ENCODE assay signal across 9 mouse cellular contexts in genomic region chr8:124758544-124758943, GRCm38 (mm10). TPM values are rescaled to one million over a fixed set of nuclear protein-coding genes. Genes with fewer than 3 reads are reported as not detected.
DNase-seq lines count a peak whose midpoint lies in the region; ATAC-seq and TF ChIP-seq lines count a peak whose summit lies in the region.
"Had no signal": no experiment of that assay in that cellular context is flagged by ENCODE, and none has a peak within 500 bp of the region (broad histone marks: within the 10 kb centered on the region; RNA-seq: fewer than 3 reads in every experiment).

No protein-coding gene starts in this region.

- H3K9me3 ChIP-seq in MEL (replicated peaks; ENCODE audit: insufficient read depth, low read length) = no peaks in the 10 kb centered on the region
- no peaks in the 10 kb centered on the region for H3K9me3 ChIP-seq in midbrain, embryonic 13.5 days
- H3K9me3 ChIP-seq in forebrain, embryonic 12.5 days = no peaks in the 10 kb centered on the region
- H3K9me3 ChIP-seq: embryonic facial prominence, embryonic 15.5 days; limb, embryonic 13.5 days had no signal

- no peak for TF ChIP-seq POLR2A in MEL (IDR thresholded peaks at IDR 0.05; ENCODE audit: control insufficient read depth in 1 of 2, insufficient read depth in 1 of 2, low read depth in 1 of 2, low read length in 2 of 2, poor library complexity in 1 of 2)

- H3K27me3 ChIP-seq in MEL (ENCODE audit: control insufficient read depth in 1 of 2, insufficient read depth in 2 of 2, low read length in 2 of 2) = peaks cover 0 to 5% of the 10 kb centered on the region in 2 experiments; a peak in 2 of 4 replicates
- H3K27me3 ChIP-seq in midbrain, embryonic 13.5 days = peaks cover 16% of the 10 kb centered on the region
- H3K27me3 ChIP-seq in forebrain, embryonic 12.5 days = peaks cover 21% of the 10 kb centered on the region

- H3K79me2 ChIP-seq in MEL (ENCODE audit: control insufficient read depth, insufficient read depth, low read length, poor library complexity) = no peaks in the 10 kb centered on the region

- H3K36me3 ChIP-seq in MEL (ENCODE audit: control insufficient read depth in 1 of 2, insufficient read depth in 2 of 2, low read length in 2 of 2) = no peaks in the 10 kb centered on the region; a peak in 1 of 4 replicates
- H3K36me3 ChIP-seq in midbrain, embryonic 13.5 days = no peaks in the 10 kb centered on the region
- no peaks in the 10 kb centered on the region for H3K36me3 ChIP-seq in forebrain, embryonic 12.5 days (replicated peaks)
- H3K36me3 ChIP-seq: embryonic facial prominence, embryonic 15.5 days; limb, embryonic 13.5 days had no signal

- peaks cover 0 to 2% of the 10 kb centered on the region in 2 experiments; a peak in 3 of 4 replicates for H3K4me1 ChIP-seq in MEL (ENCODE audit: control insufficient read depth in 1 of 2, insufficient read depth in 2 of 2, low read length in 2 of 2)
- H3K4me1 ChIP-seq in midbrain, embryonic 13.5 days (replicated peaks) = peaks cover 4% of the 10 kb centered on the region
- peaks cover 5% of the 10 kb centered on the region for H3K4me1 ChIP-seq in forebrain, embryonic 12.5 days
- H3K4me1 ChIP-seq: embryonic facial prominence, embryonic 15.5 days; limb, embryonic 13.5 days had no signal

- ATAC-seq in midbrain, embryonic 13.5 days = no peak
- ATAC-seq in forebrain, embryonic 12.5 days (ENCODE audit: low FRiP score) = no peak

- 54% methylated on average over 3 of the region's 3 CpGs for WGBS in midbrain, embryonic 13.5 days
- WGBS in forebrain, embryonic 12.5 days = 55% methylated on average over 3 of the region's 3 CpGs

- H3K27ac ChIP-seq in MEL (ENCODE audit: control insufficient read depth, low read depth, low read length) = no peak overlapping the region
- H3K27ac ChIP-seq in midbrain, embryonic 13.5 days = no peak overlapping the region
- H3K27ac ChIP-seq in forebrain, embryonic 12.5 days = no peak overlapping the region
- H3K27ac ChIP-seq: embryonic facial prominence, embryonic 15.5 days; limb, embryonic 13.5 days had no signal

- H3K4me2 ChIP-seq in midbrain, embryonic 13.5 days (replicated peaks) = no peak overlapping the region
- no peak overlapping the region for H3K4me2 ChIP-seq in forebrain, embryonic 12.5 days
- H3K4me2 ChIP-seq: embryonic facial prominence, embryonic 15.5 days; limb, embryonic 13.5 days had no signal

- peak; percentile 48 to 53 for DNase-seq in layer of hippocampus, postnatal 10 days (ENCODE audit: low spot score in 2 of 2)
- no peak for DNase-seq in layer of hippocampus, adult 18-20 months (ENCODE audit: low spot score in 2 of 2)
- DNase-seq in MEL (ENCODE audit: low read depth, low spot score) = peak; percentile 64
- peak; percentile 8 for DNase-seq in c-Kit-positive CD71-positive TER-119-positive erythroid progenitor cells, embryonic 14.5 days (ENCODE audit: low spot score)
- DNase-seq in retina, postnatal 1 day = peak; percentile 53

- peak; percentile 56 for TF ChIP-seq RAD21 in MEL (IDR thresholded peaks at IDR 0.05; ENCODE audit: low read depth, low read length)

- TF ChIP-seq CTCF in MEL (IDR thresholded peaks at IDR 0.05 in 2 of 3, conservative IDR thresholded peaks at IDR 0.05 in 1 of 3; ENCODE audit: control insufficient read depth in 1 of 3, insufficient read depth in 1 of 3, low read depth in 2 of 3, low read length in 3 of 3, poor library complexity in 1 of 3, severe bottlenecking in 1 of 3) = peak; percentile 70 to 78 (median 76)

- no peak for TF ChIP-seq EP300 in MEL (IDR thresholded peaks at IDR 0.05; ENCODE audit: low read depth in 1 of 2, low read length in 2 of 2)

- H3K4me3 ChIP-seq in MEL (ENCODE audit: control insufficient read depth in 1 of 2, insufficient read depth in 1 of 2, low read depth in 2 of 2, low read length in 2 of 2) = no peak overlapping the region
- H3K4me3 ChIP-seq in midbrain, embryonic 13.5 days (replicated peaks) = no peak overlapping the region
- no peak overlapping the region for H3K4me3 ChIP-seq in forebrain, embryonic 12.5 days (replicated peaks)
- H3K4me3 ChIP-seq: embryonic facial prominence, embryonic 15.5 days; limb, embryonic 13.5 days had no signal

- H3K9ac ChIP-seq in MEL (ENCODE audit: control insufficient read depth, low read depth, low read length, poor library complexity, severe bottlenecking) = no peak overlapping the region
- H3K9ac ChIP-seq in midbrain, embryonic 13.5 days (replicated peaks) = no peak overlapping the region
- no peak overlapping the region for H3K9ac ChIP-seq in forebrain, embryonic 12.5 days
- H3K9ac ChIP-seq: embryonic facial prominence, embryonic 15.5 days; limb, embryonic 13.5 days had no signal

TF ChIP-seq in MEL, 35 proteins besides CTCF, POLR2A, EP300 and RAD21:
- TF ChIP-seq ZC3H11A (IDR thresholded peaks at IDR 0.05; ENCODE audit: low read depth, low read length) (peak; percentile 19; the same call in 1 of the 2 replicates), TAL1 (IDR thresholded peaks at IDR 0.05; ENCODE audit: low read length) (no peak), SMC3 (IDR thresholded peaks at IDR 0.05; ENCODE audit: low read depth, low read length) (peak; percentile 73), UBTF (IDR thresholded peaks at IDR 0.05; ENCODE audit: borderline replicate concordance, insufficient read depth, low read depth, low read length) (no peak), NRF1 (IDR thresholded peaks at IDR 0.05; ENCODE audit: insufficient read depth, low read depth, low read length, poor library complexity, severe bottlenecking) (no peak), ZNF384 (IDR thresholded peaks at IDR 0.05; ENCODE audit: low read depth, low read length) (no peak), MAX (IDR thresholded peaks at IDR 0.05; ENCODE audit: low read length) (no peak), CHD2 (IDR thresholded peaks at IDR 0.05; ENCODE audit: low read length) (no peak), BHLHE40 (IDR thresholded peaks at IDR 0.05; ENCODE audit: borderline replicate concordance, low read depth, low read length) (no peak), KAT2A (conservative IDR thresholded peaks at IDR 0.05; ENCODE audit: low read depth, low read length) (no peak)

RNA-seq across cellular contexts. Expression of gene Fam89a, which starts 6.9 kb away (rescaled TPM):
- under 1 TPM; 0.25 to 0.37 TPM for total RNA-seq in layer of hippocampus, postnatal 10 days (2021)
- 1 to 10 TPM; 1.0 to 1.1 TPM for total RNA-seq in layer of hippocampus, adult 18-20 months (2021)
- 0.31 and 0.33 TPM in 2 replicates for total RNA-seq in MEL (2012; rRNA removed)
- 1 to 10 TPM in 1 of 2 experiments, not detected in 1; 1.8 TPM for polyA plus RNA-seq in MEL (2012; ENCODE audit: insufficient read depth in 1 of 2, insufficient read length in 2 of 2, low read depth in 1 of 2, low replicate concordance in 2 of 2, missing spikeins in 1 of 2)
- polyA plus RNA-seq in midbrain, embryonic 13.5 days (2015; fragmentation: Nextera tagmentation; extraction: Ambion mirVana) = 0.40 and 0.43 TPM in 2 replicates
- 0.79 and 0.97 TPM in 2 replicates for polyA plus RNA-seq in forebrain, embryonic 12.5 days (2016; fragmentation: Nextera tagmentation; extraction: Ambion mirVana)

RNA-seq across cellular contexts. Expression of gene Trim67, which starts 34.3 kb away (rescaled TPM):
- total RNA-seq in layer of hippocampus, postnatal 10 days (2021) = 10 to 100 TPM; 49.8 to 53.1 TPM
- 1 to 10 TPM; 1.2 to 1.7 TPM for total RNA-seq in layer of hippocampus, adult 18-20 months (2021)
- total RNA-seq in MEL (2012; rRNA removed) = not detected in 2 replicates
- polyA plus RNA-seq in MEL (2012; ENCODE audit: insufficient read depth in 1 of 2, insufficient read length in 2 of 2, low read depth in 1 of 2, low replicate concordance in 2 of 2, missing spikeins in 1 of 2) = under 1 TPM in 1 of 2 experiments, not detected in 1; 0.06 TPM
- 16.8 and 17.6 TPM in 2 replicates for polyA plus RNA-seq in midbrain, embryonic 13.5 days (2015; fragmentation: Nextera tagmentation; extraction: Ambion mirVana)
- polyA plus RNA-seq in forebrain, embryonic 12.5 days (2016; fragmentation: Nextera tagmentation; extraction: Ambion mirVana) = 6.1 and 6.4 TPM in 2 replicates

RNA-seq across cellular contexts. Expression of gene Arv1, which starts 36.6 kb away (rescaled TPM):
- 10 to 100 TPM; 15.6 to 20.2 TPM for total RNA-seq in layer of hippocampus, postnatal 10 days (2021)
- total RNA-seq in layer of hippocampus, adult 18-20 months (2021) = 10 to 100 TPM; 12.0 to 12.8 TPM
- total RNA-seq in MEL (2012; rRNA removed) = 11.3 and 11.9 TPM in 2 replicates
- 10 to 100 TPM in 1 of 2 experiments, not detected in 1; 24.1 TPM for polyA plus RNA-seq in MEL (2012; ENCODE audit: insufficient read depth in 1 of 2, insufficient read length in 2 of 2, low read depth in 1 of 2, low replicate concordance in 2 of 2, missing spikeins in 1 of 2)
- polyA plus RNA-seq in midbrain, embryonic 13.5 days (2015; fragmentation: Nextera tagmentation; extraction: Ambion mirVana) = 32.6 and 33.3 TPM in 2 replicates
- 35.5 and 35.7 TPM in 2 replicates for polyA plus RNA-seq in forebrain, embryonic 12.5 days (2016; fragmentation: Nextera tagmentation; extraction: Ambion mirVana)

RNA-seq across cellular contexts. Expression of gene Ttc13, which starts 36.8 kb away (rescaled TPM):
- total RNA-seq in layer of hippocampus, postnatal 10 days (2021) = 10 to 100 TPM; 59.3 to 61.0 TPM
- 10 to 100 TPM; 41.3 to 41.6 TPM for total RNA-seq in layer of hippocampus, adult 18-20 months (2021)
- total RNA-seq in MEL (2012; rRNA removed) = 30.7 and 39.1 TPM in 2 replicates
- 10 to 100 TPM in 1 of 2 experiments, not detected in 1; 34.0 TPM for polyA plus RNA-seq in MEL (2012; ENCODE audit: insufficient read depth in 1 of 2, insufficient read length in 2 of 2, low read depth in 1 of 2, low replicate concordance in 2 of 2, missing spikeins in 1 of 2)
- 55.0 and 60.2 TPM in 2 replicates for polyA plus RNA-seq in midbrain, embryonic 13.5 days (2015; fragmentation: Nextera tagmentation; extraction: Ambion mirVana)
- polyA plus RNA-seq in forebrain, embryonic 12.5 days (2016; fragmentation: Nextera tagmentation; extraction: Ambion mirVana) = 56.8 and 57.3 TPM in 2 replicates

Comparison
In these comparisons a context has a peak if more than half of its experiments do, and no peak if none do; other contexts are left out.
1. DNase-seq: peak in layer of hippocampus, postnatal 10 days (2 of 2), MEL (single experiment), c-Kit-positive CD71-positive TER-119-positive erythroid progenitor cells, embryonic 14.5 days (single experiment) and retina, postnatal 1 day (single experiment); none in layer of hippocampus, adult 18-20 months (0 of 2).
2. RNA of gene Trim67, which starts 34.3 kb away (total RNA-seq): 49.8 to 53.1 TPM in layer of hippocampus, postnatal 10 days; 1.2 to 1.7 TPM in layer of hippocampus, adult 18-20 months and not detected in MEL; every median in the first group is over 10 times any median in the second.